Mouse (Mus musculus): ENCODE results near the gene Lmx1b.

DNA sequence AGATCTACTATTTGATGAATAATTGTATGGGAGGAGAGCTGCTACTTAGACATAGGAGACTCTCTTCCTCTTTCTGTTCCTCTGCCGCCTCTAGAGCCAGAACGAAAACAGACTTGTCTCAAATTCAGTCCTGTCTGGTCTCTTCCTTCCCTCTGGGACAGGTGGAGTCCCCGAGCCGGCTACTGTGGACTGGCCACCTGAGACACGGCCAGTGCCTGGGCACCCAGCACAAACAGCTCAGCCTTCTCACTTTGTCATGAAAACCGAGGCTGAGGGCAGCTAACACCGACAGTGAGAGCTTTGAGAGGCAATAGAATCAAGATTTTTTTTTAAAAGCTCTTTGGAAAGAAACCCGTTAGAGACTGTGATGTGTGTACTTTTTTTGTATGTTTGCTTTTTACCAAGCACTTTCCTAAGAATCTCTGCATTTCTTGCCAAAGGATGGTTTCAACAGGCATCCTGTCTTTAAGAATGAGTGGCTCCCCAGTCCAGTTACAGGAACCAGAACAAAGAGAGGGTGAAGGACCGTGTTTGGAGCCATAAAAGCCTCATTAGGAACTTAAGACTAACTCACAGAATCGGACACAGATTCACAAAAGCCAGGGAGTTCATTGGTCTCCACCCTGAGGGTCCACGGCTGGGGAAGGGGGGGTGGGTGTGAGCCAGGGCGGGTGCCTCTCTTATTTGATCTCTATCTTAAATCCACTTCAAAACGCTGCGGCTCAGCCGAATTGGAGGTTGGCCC lies 5.4 kb upstream of the Lmx1b start:
- no peak for TF ChIP-seq CTCF (IDR thresholded peaks at IDR 0.05; ENCODE audit: borderline replicate concordance, extremely low read depth, insufficient read depth, insufficient read length)
- TF ChIP-seq POLR2A (IDR thresholded peaks at IDR 0.05; ENCODE audit: borderline replicate concordance, extremely low read depth, insufficient read depth, insufficient read length, poor library complexity, severe bottlenecking): no peak
